Mouse (Mus musculus) MN1 (cell line): ENCODE results near the gene Cmtm4.

ENCODE experiments used
- DNase-seq: peaks from one replicate; pipeline ENCODE4 v3.0.0-alpha.2; 2016; ENCODE audit warnings: low spot score

Cmtm4 gene

DNA sequence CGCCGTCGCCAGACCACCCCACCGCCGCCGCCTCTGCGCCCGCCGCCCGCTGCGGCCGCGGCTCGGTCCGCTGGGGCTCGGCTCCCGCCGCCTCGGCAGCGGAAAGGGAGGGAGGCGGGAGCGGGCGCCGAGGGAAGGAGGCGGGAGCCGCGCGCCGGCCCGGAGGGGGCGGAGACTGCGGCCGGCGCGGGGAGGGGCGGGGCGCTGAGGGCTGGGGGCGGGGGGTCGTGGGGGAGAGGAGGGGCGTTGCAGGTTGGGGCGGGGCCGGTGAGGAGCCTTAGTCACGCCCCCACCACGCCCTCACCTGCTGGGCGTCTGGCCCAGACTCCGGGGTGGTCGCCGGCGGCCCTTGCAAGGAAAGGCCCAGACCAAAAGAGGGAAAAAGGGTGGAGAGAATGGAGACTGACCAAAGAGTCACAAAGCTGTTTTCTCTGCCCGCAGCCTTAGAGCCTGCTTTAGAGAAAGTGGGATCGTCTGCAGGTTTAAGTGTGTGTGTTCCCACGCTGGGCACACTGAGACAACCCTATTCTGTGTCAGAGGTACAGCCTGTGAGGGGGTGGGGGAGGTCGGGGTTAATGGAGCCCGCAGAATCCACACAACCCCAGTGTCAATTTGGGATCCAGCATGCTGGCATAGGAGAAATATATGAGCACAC, at the start of gene Cmtm4:
Cmtm4 (minus strand) TSS at position 105 of the 655 bp plus-strand sequence.
- DNase-seq, result peak; percentile 71

DNA sequence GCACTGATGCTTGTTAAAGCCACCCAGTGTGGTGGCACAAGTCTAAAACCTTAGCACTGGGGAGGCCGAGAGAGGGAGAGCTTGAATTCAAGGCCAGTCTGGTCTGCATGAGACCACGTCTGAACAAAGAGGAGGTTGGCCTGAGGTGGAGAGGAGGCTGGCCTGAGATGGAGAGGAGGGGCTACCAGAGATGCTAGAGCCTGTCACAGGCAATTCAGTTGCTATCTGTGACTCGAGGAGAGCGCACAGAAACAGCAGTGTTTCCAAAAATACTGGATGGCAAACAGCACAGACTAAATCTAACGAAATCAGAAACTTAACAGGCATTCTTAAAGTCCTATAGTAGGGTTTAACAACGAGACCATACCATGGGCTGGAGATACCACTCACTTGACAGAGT, 49.6 kb upstream of the Cmtm4 start:
- no peak for DNase-seq

DNA sequence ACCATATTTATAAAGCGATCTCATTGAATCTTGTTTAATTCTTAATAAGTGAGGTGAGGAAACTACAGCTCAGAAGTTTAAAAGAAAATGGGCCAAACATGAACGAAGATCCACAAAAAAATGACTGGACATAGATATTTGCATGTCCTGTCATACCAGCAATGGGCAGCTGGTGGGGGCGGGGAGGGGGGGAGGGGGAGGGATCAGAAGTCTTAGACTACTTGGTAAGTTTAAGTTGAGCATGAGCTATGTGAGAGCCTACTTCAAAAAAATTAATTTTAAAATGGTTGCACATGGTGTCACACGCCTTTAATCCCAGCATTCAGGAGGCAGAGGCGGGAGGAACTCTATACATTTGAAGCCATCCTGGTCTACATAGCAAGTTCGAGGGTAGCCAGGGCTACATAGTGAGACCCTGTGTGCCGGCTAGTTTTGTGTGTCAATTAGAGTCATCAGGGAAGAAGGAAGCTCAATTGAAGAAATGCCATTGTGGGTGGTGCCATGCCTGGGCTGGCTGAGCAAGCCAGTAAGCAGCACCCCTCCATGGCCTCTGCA, 47.6 kb upstream of the Cmtm4 start:
- no peak for DNase-seq

DNA sequence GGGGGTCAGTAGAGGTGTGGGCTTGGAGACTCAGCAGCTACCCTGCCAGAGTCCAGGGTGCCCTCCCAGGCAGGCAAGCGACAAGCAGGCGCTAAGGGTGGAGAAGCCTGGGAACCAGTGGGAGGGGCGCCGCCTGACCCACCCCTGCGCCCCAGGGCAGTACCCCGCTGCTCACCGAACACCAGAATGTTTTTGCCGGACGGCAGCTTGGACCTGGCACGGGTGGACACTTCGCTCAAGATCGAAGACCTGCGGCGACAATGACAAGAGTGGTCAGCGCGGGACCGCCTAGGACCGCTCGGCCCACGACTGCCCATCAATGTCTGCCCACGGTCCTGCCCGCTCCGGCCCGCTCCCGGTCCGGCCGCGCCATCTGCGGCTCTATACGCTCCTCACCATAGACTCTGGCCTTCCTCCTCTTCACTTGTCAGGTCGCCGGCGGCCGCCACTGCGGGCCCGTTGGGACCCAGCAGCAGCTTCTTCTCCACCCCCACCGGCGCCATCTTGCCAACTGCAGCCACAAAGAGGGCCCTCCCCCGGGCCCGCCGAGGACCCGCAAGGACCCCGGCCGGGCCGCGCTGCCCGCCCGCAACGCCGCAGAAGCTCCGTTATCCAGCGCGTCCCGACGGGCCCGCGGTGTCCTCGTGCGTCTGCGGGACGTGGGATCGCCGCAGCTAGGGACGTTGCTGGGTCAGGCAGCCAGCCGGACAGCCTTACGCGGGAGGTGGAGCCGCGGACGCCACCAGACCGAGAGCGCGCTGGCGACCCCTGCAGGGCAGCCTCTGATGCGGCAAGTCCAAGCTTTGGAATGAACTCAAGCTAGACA, 46.9 kb upstream of the Cmtm4 start, which contains the start of gene Dync1li2:
Dync1li2 (minus strand) TSS at position 749 of the 826 bp plus-strand sequence.
- DNase-seq, result peak; percentile 94

DNA sequence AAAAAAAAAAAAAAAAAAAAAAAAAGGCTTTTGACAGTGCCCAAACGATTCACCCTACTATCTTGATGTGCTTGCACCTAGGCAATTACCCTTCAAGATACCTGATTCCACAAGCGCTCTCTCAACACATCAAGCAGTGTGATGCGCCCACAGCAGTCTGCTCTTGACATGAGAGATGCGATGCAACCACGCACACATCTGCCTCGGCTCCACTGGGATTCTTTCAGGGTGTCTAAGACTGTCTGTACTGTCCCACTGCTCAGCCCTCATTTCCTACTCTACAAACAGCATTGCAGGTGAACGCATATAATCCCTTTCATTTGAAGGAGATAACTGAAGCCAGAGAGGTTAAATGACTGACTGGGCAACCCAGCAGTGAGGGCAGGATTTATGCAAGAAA, 46.0 kb upstream of the Cmtm4 start:
- DNase-seq, result no peak

DNA sequence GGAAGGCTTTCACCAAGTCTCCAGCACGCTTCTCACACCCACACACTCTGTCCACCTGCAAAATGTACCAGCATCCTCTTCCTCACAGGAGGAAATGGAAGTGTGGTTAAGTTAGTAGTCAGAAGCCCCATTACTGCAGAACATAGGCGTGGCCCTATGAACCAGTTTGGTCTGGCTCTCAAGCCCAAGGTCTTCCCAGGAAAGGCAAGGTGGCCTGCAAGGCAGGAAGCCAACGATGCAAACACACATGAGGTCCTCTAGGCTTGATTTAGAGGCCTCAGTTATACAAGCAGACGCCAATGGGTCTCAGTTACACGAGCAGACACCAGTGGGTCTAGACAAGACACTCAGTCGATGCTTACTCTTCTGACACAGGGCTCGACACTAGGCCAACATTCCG, 43.9 kb upstream of the Cmtm4 start:
- no peak for DNase-seq

DNA sequence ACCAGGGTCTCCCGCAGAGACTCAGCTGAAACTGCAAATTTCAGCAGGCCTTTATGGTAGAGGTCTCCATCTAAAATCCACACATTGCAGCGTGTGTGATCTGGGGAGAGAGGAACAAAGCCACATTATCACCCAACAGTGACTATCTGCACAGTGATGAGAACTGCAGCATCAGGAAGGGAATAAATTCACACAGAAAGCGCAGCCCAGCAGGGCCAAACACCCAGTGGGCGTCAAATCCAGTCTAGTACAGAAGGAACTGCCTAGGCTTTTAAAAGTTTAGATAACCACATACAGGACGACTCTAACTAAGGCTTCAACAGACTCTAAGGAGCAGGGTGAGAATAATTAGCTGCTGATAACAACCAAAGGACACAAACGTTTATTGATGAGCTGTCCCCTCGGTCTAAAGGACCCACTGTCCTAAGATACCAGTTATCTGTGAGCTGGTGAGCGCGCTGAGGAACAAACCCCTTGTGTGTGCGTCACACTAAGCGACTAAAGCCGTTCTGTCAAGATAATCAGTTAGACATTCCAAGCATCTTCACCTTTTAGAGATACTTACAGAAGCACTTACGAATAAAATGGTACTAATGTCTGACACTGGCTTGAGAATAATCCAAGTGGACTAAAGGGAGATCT, 42.0 kb upstream of the Cmtm4 start:
- no peak for DNase-seq

DNA sequence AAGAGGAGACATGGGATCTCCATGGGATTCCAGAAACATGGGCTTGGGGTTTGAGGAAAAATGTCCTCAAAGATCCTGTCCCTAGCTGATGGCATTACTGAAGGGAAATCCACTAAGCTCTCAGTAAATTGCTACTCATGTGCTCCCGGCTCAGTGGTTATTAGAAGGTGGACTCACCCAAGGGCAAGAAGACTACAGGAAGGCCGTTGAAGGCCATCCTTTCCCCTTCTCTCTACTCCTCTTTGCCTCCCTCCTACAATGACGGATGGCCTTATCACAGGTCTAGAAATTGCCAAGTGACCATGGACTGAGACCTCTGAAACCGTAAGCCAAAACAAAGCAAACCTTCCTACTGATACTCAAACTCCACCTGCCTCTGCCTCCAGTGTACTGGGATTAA, 41.0 kb upstream of the Cmtm4 start:
- DNase-seq, result no peak

DNA sequence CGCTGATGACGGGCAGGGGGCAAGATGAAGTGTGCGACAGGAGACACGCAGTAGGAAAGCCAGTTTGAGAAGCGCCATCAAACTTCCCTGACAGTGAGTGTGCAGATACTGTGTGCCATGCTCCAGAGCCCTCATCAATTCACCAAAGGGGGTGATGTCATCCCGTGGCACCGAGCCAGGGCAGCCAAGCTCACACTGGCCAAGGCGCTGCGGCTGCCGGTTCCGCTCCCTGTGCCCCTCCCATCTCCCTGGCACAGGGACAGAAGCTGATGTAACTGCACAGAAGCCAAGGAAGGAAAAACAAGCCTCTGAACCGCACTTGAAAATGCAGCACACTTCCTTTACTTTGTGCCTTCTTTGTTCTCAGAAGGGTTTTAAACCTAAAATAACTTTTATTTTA, 40.4 kb upstream of the Cmtm4 start:
- DNase-seq, result peak; percentile 99

DNA sequence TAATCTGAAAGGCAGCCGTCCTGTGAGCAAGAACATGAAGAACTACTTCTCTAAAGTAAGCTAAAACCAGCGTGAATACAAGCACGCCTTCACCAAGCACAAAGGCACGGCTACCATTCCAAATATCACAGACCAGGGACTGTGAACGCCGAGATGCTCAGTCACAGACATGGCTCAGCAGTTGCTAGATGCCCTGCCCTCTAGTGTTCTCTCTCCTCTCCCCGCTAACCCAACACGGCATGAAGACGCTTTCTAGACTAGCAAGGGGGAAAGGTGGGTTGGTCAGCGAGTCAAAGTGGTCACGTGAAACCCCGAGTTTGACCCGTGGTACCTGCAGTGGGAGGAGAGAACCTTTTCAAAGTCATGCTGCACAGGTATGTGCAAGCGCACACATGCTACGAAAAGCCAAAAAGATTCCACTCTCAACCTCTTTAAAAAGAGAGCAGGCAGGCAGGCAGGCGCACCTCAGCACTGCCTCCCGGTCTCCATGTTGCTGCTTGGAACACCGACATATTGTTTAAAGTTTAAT, 39.3 kb upstream of the Cmtm4 start:
- peak; percentile 54 for DNase-seq

DNA sequence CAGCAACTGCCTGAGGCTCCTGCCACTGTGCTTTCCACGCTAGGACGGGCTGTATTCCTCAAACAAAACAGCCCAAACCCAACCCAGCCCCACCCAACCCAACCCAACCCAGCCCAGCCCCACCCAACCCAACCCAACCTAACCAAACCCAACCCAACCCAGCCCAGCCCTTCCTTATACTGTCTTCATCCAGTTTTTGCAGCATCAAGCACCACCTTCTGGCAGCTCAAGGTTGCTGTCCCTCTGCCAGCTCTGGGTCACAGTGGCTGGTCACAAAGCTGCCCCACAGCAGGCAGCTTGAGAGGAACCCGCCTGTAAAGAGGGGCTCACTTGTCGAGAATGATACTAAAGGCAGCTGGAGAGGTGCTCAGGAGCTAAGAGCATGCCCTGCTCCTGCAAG, 38.7 kb upstream of the Cmtm4 start:
- DNase-seq, result no peak

DNA sequence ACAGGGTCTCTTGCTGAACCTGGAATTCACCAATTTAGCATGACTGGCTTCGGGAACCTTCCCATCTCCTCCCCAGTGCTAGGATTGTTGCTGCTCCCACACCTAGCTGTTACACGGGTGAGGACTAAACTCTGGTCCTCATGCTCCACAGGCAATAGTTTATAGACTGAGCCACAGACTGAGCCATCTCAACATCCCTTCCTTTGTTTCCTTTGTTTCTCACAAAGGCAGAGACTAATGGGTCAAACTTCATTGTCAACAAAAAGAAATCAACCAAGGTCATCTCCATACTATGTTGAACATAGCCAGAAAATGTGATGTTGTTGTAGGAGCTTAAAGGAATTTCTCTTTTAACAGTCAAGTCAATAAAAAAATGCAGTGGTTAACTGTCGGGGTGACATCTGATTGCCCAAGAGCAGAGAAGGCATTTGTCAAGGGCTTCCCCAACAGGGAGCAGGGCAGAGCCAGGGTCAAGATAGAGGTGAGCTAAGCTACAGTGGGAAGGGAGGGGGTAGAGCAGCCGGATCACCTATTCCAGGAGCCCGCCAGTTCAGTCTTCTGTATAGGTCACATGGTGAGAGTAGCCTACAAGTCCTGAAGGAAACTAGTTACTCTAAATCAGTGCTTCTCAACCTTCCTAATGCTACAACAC, 37.7 kb upstream of the Cmtm4 start:
- DNase-seq, result no peak

DNA sequence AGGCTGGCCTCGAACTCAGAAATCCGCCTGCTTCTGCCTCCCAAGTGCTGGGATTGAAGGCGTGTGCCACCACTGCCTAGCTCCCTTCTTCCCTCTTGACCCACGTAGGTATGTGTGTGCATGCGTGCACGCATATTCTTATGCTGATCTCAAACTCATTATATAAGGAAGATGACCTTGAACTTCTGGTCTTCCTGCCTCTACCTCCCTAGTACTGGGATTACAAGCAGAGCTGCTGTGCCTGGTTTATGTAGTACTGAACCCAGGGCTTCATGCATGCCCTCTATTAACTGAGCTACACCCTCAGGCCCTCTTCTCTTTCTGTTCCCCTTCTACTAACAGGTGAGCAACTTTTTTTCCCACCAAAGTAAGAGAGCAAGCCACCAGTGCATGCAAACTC, 37.0 kb upstream of the Cmtm4 start:
- DNase-seq, result no peak

DNA sequence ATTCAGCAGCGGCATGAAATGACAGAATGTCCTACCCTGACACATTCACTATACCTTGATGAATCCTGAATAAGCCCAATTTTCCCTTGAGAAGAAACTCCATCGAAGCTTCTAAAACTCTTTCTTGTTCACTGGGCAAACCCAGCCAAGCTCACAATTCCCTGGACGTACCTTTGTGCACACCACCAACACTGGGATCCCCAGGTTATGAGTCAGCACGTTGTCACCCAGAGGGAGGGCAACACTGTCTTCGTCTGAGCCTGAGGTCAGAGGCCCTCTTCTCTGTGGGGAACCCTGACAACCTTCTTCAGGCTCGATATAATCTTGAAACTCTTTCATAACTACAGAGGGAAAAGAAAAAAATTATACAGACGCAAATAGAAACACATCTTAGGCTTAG, 34.6 kb upstream of the Cmtm4 start:
- DNase-seq, result no peak

DNA sequence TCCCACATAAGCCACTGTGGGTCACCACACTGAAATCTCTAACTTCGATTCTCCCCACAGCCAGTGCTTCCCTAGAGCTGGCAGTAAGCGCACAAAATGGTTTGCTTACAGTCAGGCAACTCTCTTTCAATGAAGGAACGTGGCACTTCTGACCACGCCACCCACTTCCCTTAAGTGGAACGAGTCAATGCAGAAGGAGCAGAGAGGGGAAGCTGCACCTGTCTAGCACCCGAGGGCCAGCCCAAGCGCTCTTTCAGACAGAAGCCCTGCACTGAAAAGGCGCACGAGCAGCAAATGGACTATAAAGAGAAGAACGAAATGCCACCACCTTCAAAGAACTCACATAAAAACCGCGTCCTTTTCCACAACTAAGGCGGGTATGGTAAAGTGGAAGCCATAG, 32.1 kb upstream of the Cmtm4 start:
- no peak for DNase-seq

DNA sequence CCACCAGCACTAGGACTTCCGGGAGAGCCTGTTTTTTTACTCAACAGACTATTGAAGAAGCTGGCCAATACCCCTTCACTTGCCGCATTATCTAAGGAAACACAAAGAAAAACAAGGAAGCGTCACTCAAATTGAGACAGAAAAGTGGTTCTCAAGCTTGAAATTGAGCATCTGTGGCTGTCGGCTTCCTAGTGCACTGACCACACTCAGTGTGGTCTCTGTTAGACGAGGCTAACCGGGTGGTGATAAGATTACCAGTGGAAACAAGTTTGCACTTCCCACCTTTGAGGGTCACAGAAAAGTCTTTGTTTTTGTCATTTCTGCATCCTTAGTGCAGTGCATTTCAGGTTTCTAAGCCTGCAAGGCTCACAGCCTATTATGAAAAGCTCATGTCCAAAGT, 26.7 kb upstream of the Cmtm4 start:
- no peak for DNase-seq

DNA sequence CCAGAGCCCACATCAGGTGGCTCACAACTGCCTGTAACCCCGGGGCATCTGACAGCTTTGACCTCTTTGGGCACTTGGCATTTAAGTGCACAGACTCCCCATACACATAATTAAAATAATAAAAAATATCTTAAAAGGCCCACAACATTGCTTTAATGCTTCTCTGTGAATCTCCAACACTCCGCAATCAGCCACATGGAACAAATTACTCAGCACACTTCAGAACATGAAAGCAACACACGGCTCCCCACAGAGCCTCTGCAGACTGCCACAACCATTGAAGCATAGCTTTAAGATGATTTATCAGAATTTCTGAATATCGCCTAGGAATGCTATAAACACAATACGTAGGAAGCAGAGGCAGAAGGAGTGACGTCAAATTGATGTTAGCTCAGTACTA, 20.4 kb upstream of the Cmtm4 start:
- DNase-seq, result no peak

DNA sequence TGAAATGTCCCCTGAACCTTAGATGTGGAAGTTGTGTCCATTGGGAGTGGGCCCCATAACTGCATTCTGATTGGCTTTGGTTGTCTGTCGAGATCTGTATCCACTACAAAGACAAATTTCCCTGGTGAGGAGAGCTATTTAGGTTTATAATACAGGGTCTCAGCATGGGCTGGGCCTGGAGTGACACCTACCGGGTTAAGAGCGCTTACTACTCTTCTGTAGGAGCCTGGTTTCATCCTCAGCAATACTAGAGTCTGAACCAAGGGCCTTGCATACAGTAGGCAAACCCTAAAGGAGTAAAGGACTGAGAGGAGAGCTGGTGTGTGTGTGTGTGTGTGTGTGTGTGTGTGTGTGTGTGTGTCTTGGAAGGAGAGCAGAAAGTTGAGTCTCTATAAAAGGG, 18.6 kb upstream of the Cmtm4 start:
- DNase-seq, result no peak

DNA sequence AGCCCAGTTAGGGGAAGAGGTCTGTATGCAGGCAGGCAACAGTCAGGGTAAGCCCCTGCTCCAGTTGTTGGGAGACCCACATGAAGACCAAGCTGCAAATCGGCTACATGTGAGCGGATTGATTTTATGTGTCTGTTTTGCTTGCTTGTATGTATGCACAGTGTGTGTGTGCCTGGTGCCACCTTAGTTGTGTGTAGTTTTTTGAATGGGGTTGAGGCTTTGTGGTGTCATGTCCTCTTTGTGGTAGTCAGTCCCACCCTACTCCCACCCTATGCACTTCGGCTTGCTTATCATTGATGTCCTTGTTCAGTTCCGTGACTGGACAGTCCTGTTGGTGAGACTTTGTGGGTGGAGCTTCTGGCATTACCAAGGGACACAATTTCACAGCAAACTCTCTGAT, 18.2 kb upstream of the Cmtm4 start:
- DNase-seq, result no peak

DNA sequence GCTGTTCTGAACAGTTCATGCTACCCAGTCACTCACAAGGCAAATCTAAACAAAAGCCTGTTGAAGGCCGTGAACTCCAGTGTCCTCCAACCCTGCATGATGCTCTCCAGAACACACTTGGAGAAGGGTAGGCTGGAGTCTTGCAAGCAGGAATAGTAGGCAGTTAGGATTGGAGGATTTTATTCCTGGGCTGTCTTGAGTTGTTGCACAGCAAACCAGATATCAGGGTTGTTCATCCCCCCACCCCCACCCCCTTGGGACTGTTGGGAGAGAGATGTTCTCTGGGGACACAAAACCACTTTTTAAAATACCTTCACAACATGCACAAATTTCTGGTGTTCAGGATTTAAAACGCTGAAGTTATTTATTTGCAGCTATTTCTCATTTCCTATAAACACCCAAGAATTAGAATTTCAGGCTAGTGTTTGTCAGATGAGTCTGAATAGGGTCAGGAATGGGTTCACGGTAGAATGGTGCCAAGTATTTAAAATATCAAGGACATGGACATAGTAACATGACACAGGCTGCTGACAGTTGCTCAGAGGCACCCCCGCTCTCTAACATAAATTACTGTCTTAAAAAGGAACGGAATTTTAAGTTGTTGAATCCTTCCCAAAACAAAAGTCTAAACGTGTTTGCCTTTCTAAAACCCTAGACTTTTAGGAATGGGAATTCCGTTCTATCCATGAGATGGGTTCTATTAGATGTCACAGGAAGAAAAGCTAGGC, 17.4 kb upstream of the Cmtm4 start:
- no peak for DNase-seq

DNA sequence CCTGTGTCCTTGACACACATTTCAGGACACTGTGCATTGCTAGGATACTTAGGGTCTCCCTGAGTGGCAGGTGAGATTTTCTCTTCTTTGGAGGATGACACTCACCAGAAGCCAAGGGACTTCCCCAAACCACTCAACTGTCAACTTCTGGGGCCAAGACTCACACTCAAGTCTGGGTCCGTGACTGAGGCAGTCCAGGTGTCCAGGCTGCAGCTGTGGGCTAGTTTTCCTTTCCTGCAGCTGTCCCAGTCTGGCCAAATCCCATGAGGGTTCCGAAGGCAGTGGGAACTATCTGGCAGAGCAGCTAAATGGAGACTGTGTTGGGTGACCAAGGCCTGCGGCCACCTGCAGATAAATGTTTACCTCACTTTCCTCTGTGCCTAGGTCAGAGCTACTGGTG, 16.4 kb upstream of the Cmtm4 start:
- DNase-seq, result no peak
